Mouse (Mus musculus): ENCODE results near the gene Olfr558.
A peak's percentile ranks its signal among the peaks of the same experiment; 100 is the strongest.

The Olfr558 gene

DNA sequence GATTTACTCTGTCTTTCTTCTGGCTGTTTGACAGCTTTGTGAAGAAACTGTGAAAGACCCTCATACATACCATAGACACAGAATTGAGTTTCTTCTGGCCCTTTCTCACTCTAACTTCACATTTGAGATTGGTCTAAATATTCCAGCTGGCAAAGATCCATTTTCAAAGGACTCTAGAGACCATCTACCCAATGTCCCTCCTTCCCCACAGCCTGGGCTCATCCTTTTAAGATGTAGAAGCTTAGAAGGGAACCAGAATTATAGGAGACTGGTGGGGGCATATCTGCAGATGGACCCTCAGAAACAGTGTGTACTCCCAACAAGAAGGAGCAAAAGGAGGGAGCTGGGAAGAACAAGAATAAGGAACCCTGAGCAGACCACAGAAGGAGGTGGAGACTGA lies at the start of gene Olfr558:
TSS of gene Olfr558 (plus strand) at position 301 of the 400 bp plus-strand sequence.
- DNase-seq (ENCODE audit: low spot score) = no peak

DNA sequence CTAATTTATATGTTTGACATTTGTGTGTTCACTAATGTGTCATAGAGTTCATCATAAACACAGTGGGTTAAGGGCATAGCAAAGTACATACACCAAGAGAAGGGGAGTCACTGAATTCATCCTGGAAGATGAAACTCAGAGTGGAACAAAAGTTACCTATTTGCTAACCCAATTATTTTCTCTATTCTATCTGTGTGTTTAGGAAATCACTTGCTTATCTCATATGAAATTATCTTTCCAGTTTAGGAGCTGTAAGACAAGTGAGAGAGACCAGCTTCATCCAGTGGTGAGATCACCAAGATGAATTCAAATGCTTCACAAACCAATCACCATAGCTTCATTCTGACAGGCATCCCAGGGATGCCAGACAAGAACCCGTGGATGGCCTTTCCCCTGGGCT lies 43.5 kb upstream of the Olfr558 start, which contains the start of gene Olfr555:
TSS of gene Olfr555 (plus strand) at position 301 of the 400 bp plus-strand sequence.
- DNase-seq (ENCODE audit: low spot score) = no peak

DNA sequence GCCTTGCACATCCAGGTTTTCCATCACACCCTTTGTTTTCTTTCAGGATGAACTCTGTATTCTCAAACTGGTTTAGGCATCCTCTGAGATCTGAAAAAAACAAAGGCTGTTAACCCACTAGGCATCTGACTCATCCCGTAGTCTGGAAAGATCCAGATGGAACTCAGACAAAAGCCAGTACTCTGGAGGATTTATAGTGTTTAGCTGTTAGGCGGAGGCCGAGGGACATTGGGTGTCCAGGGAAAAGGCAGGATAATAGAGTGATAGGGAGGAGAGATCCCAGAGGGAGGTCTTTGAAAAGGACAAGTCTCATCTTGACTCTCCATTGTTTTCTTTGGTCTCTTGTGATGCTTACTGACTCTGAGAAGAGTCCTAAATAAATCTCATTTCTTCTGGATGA lies 37.4 kb upstream of the Olfr558 start, which contains the start of gene Olfr556:
TSS of gene Olfr556 (plus strand) at position 301 of the 400 bp plus-strand sequence.
- no peak for DNase-seq (ENCODE audit: low spot score)

DNA sequence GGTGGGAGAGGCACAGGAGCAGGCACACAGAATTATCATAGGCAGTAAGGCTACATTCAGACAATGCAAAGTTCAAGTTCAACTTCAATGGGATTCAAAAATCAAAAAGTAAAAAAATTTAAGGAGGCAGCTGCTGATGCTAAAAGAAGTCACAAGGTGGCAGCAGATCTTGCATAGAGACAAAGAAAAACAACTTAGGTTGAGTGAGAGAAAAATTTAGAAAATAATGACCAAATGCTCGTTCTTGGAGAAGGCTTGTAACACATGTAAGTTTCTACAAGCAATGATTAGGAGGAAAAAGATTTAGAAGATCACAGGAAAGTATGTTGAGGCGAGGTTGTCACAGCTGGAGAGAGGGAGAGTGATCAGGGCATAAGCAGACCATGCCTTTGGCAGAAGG lies 36.6 kb upstream of the Olfr558 start:
- peak; percentile 42 for DNase-seq (ENCODE audit: low spot score)

DNA sequence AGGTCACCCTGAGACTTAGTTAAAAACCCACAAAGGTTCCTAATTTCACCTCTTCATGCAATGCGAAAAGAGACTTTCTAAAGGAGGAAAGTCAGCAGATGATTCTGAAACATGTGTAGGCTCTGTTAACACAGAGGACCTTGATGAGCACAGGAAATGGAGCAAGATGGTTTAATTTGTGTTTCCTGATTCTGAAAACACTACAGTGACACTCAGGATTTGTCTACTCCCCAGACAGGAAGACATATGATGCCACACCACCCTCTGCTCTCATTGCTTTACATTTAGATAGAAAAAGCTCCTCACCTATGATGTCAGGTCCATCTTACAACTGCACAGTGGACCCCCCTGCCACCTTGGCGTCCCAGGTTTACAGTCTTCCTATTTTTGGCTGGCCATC lies 25.8 kb upstream of the Olfr558 start:
- DNase-seq (ENCODE audit: low spot score) = no peak

DNA sequence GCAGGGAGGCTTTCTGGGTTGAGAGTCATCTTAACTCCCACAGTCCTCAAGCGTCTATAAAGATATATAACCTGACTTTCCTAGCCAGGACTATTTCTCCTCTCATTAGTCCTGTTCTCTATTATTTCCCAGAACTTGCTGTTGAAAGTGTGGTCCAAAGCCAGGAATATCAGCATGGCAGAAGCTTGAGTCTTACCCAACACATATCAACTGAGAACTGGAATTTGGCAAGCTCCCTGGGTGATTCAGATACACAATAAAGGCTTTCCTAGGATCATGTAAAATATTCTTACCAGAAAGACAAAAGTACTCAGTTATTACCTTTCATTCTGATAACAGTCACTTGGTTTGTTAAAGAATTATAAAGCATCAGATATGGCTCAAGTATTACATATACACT lies 20.1 kb upstream of the Olfr558 start:
- peak; percentile 54 for DNase-seq (ENCODE audit: low spot score)

DNA sequence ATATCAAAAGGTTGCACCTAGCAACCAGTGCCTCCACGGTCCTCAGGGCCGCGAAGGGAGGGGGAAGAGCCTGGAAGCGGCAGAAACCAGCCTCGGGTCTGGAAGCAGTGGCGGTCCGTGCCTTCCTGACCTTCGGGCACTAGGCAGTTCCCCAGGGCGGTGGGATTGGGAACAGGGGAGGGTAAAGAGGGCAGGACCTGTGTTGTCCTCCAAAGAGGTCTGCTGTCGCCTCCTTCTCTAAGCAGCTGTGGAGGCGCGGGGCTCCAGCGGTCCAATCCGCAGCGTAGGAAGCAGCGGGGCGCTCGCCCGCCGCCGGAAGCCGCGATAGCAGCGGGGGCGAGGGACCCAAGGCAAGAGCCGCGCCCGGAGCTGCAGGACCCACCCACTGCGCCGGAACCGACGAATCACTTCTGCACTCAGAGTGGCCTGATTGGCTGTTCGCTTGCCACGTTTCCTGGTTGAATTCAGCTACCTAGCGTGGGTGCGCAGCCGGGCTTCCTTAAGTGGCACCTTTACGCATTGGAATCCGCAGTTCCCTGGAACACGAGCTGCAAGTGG lies 15.0 kb upstream of the Olfr558 start, which contains the start of gene Trim68:
TSS of gene Trim68 (minus strand) at position 384 of the 558 bp plus-strand sequence.
- peak; percentile 70 for DNase-seq (ENCODE audit: low spot score)

DNA sequence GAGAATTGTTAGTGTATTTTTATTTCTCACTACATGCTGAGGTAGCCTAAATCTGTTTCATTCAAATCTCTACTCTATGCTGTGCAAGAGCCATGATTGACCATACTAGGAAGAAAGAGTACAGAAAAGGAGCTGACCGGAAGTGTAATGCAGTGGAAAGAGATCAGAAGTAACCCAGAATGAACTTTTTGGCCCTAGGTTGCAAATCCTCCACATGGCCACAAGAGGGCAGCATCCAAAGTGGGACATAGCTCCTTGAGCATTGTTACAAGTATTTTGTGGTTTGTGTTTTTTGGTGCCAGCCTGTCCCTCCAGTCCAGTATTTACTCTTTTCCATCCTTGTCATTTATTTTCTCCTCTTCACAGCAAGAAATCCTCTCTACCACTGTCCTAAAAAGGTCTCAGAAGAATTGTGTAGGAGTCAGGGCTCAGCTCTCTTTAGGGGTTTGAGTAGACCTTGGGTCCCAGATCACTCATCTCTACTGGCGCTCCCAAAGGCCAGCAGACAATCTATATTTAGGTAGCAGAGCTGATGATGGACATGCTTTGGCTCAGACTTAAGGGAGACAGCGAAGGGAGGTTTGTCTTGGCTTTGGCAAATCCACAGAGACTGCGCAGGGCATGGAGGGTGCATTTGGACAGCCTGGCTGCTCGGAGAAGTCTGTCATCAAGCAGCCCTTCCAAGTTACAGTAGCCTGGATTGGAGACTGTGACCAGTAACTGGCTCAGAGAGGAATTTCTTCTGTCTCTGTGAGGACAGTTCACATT lies 6.5 kb upstream of the Olfr558 start, which contains the start of gene Olfr557:
TSS of gene Olfr557 (plus strand) at position 553 of the 768 bp plus-strand sequence.
- peak; percentile 64 for DNase-seq (ENCODE audit: low spot score)

DNA sequence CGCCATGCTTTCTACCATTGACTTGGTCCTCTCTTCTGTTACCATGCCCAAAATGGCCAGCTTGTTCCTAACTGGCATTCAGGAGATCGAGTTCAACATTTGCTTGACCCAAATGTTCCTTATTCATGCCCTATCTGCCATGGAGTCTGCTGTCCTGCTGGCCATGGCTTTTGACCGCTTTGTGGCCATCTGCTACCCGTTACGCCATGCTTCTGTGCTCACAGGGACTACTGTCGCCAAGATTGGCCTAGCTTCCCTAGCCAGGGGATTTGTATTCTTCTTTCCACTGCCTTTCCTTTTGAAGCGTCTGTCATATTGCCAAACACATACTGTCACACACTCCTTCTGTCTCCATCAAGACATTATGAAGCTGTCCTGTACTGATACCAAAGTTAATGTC lies 3.6 kb upstream of the Olfr558 start:
- no peak for DNase-seq (ENCODE audit: low spot score)

DNA sequence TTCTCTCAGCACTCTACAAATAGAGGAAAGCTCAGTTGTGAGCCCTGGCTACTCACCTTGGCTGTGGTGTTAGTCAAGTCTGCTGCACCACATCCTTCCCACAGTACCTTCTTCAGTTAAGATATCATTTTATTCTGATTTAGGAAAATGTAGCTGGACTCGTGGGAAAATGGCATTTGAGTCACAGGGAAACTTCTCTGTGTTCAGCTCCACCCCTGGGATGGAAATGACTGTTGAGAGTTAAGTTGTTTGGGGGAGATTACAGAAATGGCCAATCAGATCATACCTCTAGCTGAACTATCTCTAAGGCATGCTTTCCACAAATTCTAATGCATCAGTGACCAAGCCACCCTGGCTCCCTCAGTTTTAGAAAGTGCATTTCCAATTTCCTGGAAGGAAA lies 17.0 kb downstream of the Olfr558 start, which contains the start of gene Olfr33:
TSS of gene Olfr33 (minus strand) at position 101 of the 400 bp plus-strand sequence.
- DNase-seq (ENCODE audit: low spot score) = no peak

DNA sequence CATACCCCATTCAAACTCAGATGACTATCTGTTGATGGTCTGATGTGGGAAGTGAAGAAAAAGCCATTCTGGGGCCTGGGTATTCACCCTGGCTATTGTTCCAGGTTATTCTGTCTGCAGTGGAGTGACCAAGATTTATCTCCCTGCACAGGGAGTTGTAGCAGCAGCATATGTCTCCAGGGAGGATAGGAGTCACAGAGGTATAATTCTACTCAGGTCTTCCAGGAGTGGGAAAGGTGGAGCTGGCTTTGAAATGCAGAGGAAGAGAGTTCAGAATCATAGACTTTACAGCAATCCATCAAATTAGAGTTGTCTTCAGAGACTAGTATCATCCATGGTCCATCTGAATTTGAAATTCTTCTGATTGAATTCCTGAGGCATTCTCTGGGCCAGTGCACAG lies 25.4 kb downstream of the Olfr558 start, which contains the start of gene Olfr559:
TSS of gene Olfr559 (minus strand) at position 101 of the 400 bp plus-strand sequence.
- DNase-seq (ENCODE audit: low spot score) = no peak

DNA sequence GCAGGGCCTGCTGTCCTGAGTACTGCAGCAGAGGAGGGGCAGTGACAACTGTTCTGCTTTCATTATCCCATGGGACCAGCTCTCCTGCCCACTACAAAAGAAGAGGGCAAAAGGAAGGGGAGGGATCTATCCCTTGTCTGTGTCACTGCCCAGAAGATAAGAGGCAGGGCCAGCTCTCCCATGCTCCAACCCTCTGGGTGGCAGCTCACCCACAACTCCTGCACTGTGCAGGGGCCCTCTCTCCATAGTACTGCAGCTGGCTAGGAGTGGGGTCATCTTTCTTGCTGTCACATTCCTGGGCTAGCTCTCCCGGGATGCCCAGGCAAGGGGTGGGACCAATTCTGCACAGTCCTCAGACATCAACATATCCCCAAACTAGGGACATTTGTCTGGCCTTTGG lies 31.8 kb downstream of the Olfr558 start:
- DNase-seq (ENCODE audit: low spot score) = no peak

DNA sequence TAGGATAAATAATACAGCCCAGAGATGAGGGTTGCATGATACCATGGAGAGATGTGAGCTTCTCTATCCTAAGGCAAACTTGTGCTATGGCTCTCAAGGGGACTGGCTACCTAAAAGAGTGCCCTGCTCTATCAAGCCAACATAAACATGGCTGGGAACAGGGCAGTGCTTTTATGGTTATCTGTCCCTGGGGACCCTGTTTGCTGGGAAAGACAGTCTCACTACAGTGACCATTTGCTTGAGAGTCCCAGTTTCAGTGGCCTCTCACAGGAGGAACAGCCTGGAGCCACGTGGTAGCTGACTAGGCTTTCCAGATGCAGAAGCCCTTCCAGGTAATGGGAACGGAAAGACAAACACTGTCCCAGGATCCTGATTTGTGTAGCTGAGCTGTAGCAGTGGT lies 35.7 kb downstream of the Olfr558 start:
- DNase-seq (ENCODE audit: low spot score) = no peak

DNA sequence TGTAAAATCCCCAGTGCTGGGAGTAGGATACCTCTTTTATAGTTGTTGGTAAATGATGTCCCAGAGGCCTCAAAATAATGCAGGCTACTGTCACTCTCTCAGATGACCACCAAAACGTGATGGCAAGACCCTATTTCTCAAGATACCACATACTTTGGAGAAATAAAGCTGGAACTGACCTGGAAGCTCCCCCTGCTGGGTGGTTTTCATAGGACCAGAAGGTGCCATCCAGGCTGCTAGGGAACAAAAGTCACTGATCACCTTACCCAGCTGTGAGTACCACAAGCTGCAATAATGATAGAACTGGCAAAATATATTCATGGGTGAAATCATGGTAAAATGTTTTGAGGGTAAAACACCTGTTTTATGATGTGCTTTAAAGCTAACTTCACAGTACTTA lies 50.1 kb downstream of the Olfr558 start:
- peak; percentile 7 for DNase-seq (ENCODE audit: low spot score)

DNA sequence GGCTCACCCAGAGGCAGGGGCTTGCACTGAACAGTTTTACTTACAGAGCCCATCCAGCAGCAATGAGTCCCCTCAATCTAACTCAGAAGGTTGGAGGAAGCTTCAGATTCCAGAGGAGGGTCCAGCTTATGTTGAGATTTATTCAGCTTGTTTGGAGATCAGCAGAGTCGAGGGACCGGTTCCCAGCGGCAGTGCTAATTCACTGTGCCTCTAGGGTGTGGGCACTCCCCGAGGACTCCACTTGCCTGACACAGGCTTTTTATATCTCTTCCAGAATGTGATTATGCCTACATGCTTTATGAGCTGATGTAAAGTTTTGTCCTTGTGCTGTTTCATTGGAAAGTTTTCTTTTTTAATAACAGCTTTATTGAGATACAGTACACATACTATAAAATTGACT lies 57.3 kb downstream of the Olfr558 start, which contains the start of the genes Olfr560 and Olfr78:
TSS of gene Olfr560 (minus strand) at position 101 of the 400 bp plus-strand sequence.
TSS of gene Olfr78 (minus strand) at position 206 of the 400 bp plus-strand sequence.
- no peak for DNase-seq (ENCODE audit: low spot score)

Measured in adipocyte (in vitro differentiated cells).